Comparison of ENCODE assay signal across 20 mouse cellular contexts in the genomic region with DNA sequence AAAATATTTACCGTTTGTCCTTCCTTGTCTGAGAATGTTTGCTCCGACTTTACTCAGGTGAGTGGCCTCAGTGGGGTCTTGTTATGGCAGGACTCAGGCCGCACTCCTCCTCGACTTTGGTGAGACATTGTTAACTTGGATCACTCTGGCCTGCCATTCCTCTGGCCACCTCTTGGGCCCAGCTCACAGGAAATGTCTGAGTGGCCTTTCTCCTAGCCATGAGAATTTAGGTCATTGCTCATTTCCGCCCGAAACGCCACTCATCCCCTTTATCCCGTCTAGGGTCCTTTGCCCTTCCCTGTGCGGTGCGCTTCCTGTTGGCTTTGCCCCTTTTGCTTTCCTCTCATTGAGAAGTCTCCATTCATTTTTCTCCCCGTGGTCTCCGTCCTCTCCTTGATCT. TPM values are rescaled to one million over a fixed set of nuclear protein-coding genes. Genes with fewer than 3 reads are reported as not detected.
A peak's percentile ranks its signal among the peaks of the same experiment; 100 is the strongest.
DNase-seq lines count a peak whose midpoint lies in the region; ATAC-seq and TF ChIP-seq lines count a peak whose summit lies in the region.
"Had no signal": no experiment of that assay in that cellular context is flagged by ENCODE, and none has a peak within 500 bp of the region (broad histone marks: within the 10 kb centered on the region; RNA-seq: fewer than 3 reads in every experiment).

No protein-coding gene starts in this region.

- peaks cover 3% of the 10 kb centered on the region for H3K79me2 ChIP-seq in liver, adult 2 months (ENCODE audit: control insufficient read depth, insufficient read depth, low read length)

- peak; percentile 22; the same call in 1 of the 2 replicates for TF ChIP-seq CTCF in liver, adult 2 months (IDR thresholded peaks at IDR 0.05; ENCODE audit: low read depth, low read length)
- peak; percentile 26; the same call in 1 of the 2 replicates for TF ChIP-seq CTCF in stomach, postnatal 0 days (IDR thresholded peaks at IDR 0.05; ENCODE audit: low read depth)

- WGBS in hindbrain, embryonic 10.5 days: 91% methylated on average over 12 of the region's 12 CpGs
- WGBS in hindbrain, embryonic 11.5 days: 87% methylated on average over 12 of the region's 12 CpGs
- 83% methylated on average over 12 of the region's 12 CpGs for WGBS in liver, adult 2 months
- WGBS in liver, embryonic 12.5 days (ENCODE audit: insufficient replicate concordance): 74% methylated on average over 12 of the region's 12 CpGs
- 86% methylated on average over 12 of the region's 12 CpGs for WGBS in stomach, postnatal 0 days

- H3K9ac ChIP-seq in hindbrain, embryonic 11.5 days (ENCODE audit: low read depth, low read length): no peak overlapping the region
- H3K9ac ChIP-seq in liver, adult 2 months (ENCODE audit: low read depth, low read length): no peak overlapping the region
- no peak overlapping the region for H3K9ac ChIP-seq in liver, embryonic 12.5 days
- no peak overlapping the region for H3K9ac ChIP-seq in stomach, postnatal 0 days (ENCODE audit: low read length)
- H3K9ac ChIP-seq: heart, embryonic 12.5 days; hindbrain, embryonic 13.5 days; kidney, embryonic 15.5 days; liver, embryonic 15.5 days had no signal

- no peak for ATAC-seq in hindbrain, embryonic 11.5 days (ENCODE audit: low FRiP score)
- no peak for ATAC-seq in liver, embryonic 12.5 days
- ATAC-seq in stomach, postnatal 0 days (ENCODE audit: low FRiP score, low TSS enrichment): no peak

- peaks cover 31% of the 10 kb centered on the region for H3K36me3 ChIP-seq in hindbrain, embryonic 10.5 days
- H3K36me3 ChIP-seq in hindbrain, embryonic 11.5 days (ENCODE audit: control insufficient read depth, insufficient read depth, low read length): no peaks in the 10 kb centered on the region
- no peaks in the 10 kb centered on the region; the same call in 1 of the 2 replicates for H3K36me3 ChIP-seq in liver, adult 2 months (ENCODE audit: control insufficient read depth, insufficient read depth, low read length)
- H3K36me3 ChIP-seq in liver, embryonic 12.5 days: no peaks in the 10 kb centered on the region
- no peaks in the 10 kb centered on the region for H3K36me3 ChIP-seq in stomach, postnatal 0 days (ENCODE audit: control insufficient read depth, insufficient read depth, low read length)
- H3K36me3 ChIP-seq: heart, embryonic 12.5 days; hindbrain, embryonic 13.5 days; kidney, embryonic 15.5 days; liver, embryonic 15.5 days had no signal

- H3K27ac ChIP-seq in hindbrain, embryonic 10.5 days: 0 out of 2 replicates have a peak overlapping the region, but pooled peaks have one; percentile 5
- no peak overlapping the region for H3K27ac ChIP-seq in hindbrain, embryonic 11.5 days (ENCODE audit: low read depth, low read length)
- H3K27ac ChIP-seq in liver, adult 2 months (replicated peaks; ENCODE audit: insufficient read depth, low read depth, low read length): no peak overlapping the region
- no peak overlapping the region for H3K27ac ChIP-seq in liver, embryonic 12.5 days
- H3K27ac ChIP-seq in stomach, postnatal 0 days (replicated peaks): no peak overlapping the region
- H3K27ac ChIP-seq: embryonic facial prominence, embryonic 10.5 days; forebrain, embryonic 10.5 days; gastrocnemius, adult 2 months; hindbrain, embryonic 13.5 days; kidney, embryonic 15.5 days; liver, embryonic 15.5 days had no signal

- no peak for TF ChIP-seq POLR2A in liver, adult 2 months (IDR thresholded peaks at IDR 0.05; ENCODE audit: extremely low read depth, insufficient read depth, low read length)

- H3K27me3 ChIP-seq in hindbrain, embryonic 10.5 days (ENCODE audit: insufficient read depth, poor library complexity, severe bottlenecking): no peaks in the 10 kb centered on the region
- H3K27me3 ChIP-seq in hindbrain, embryonic 11.5 days (ENCODE audit: control insufficient read depth, insufficient read depth, low read length): no peaks in the 10 kb centered on the region
- no peaks in the 10 kb centered on the region for H3K27me3 ChIP-seq in liver, adult 2 months (ENCODE audit: control insufficient read depth, insufficient read depth, low read length)
- H3K27me3 ChIP-seq in liver, embryonic 12.5 days (replicated peaks): no peaks in the 10 kb centered on the region
- H3K27me3 ChIP-seq in stomach, postnatal 0 days (ENCODE audit: control insufficient read depth, insufficient read depth, low read length): no peaks in the 10 kb centered on the region
- H3K27me3 ChIP-seq: CH12.LX; heart, embryonic 12.5 days; hindbrain, embryonic 13.5 days; kidney, embryonic 15.5 days; liver, embryonic 15.5 days had no signal

- no peak for DNase-seq in hindbrain, embryonic 10.5 days (ENCODE audit: low spot score)
- DNase-seq in hindbrain, embryonic 11.5 days (ENCODE audit: low spot score): no peak
- DNase-seq in liver, adult 2 months (ENCODE audit: extremely low read depth, low read depth, low spot score): no peak
- peak; percentile 33 for DNase-seq in retina, postnatal 1 day
- no peak for DNase-seq in retina, embryonic 14.5 days (ENCODE audit: low spot score)
- DNase-seq in stomach, postnatal 0 days (ENCODE audit: low spot score): no peak
- DNase-seq in left cerebral cortex, postnatal 4 days: no peak
- DNase-seq: cerebellum, adult 9-10 months; heart, postnatal 10 days; midbrain, embryonic 14.5 days; right cerebral cortex, postnatal 25 days had no signal

- TF ChIP-seq EP300 in stomach, postnatal 0 days (optimal IDR thresholded peaks at IDR 0.05): no peak

- H3K9me3 ChIP-seq in hindbrain, embryonic 10.5 days: no peaks in the 10 kb centered on the region
- H3K9me3 ChIP-seq in hindbrain, embryonic 11.5 days (ENCODE audit: control insufficient read depth, low read length): no peaks in the 10 kb centered on the region
- H3K9me3 ChIP-seq in liver, embryonic 12.5 days (replicated peaks): no peaks in the 10 kb centered on the region
- H3K9me3 ChIP-seq in stomach, postnatal 0 days (ENCODE audit: control insufficient read depth, low read length): no peaks in the 10 kb centered on the region
- H3K9me3 ChIP-seq: embryonic facial prominence, embryonic 10.5 days; heart, embryonic 12.5 days; hindbrain, embryonic 13.5 days; kidney, embryonic 15.5 days; liver, embryonic 15.5 days had no signal

- H3K4me3 ChIP-seq in hindbrain, embryonic 10.5 days: no peak overlapping the region
- H3K4me3 ChIP-seq in hindbrain, embryonic 11.5 days (ENCODE audit: low read depth, low read length): no peak overlapping the region
- no peak overlapping the region for H3K4me3 ChIP-seq in liver, adult 2 months (ENCODE audit: insufficient read depth, low read depth, low read length)
- no peak overlapping the region for H3K4me3 ChIP-seq in liver, embryonic 12.5 days
- no peak overlapping the region for H3K4me3 ChIP-seq in stomach, postnatal 0 days (ENCODE audit: low read depth, low read length)
- H3K4me3 ChIP-seq: embryonic facial prominence, embryonic 10.5 days; forebrain, embryonic 10.5 days; gastrocnemius, adult 2 months; heart, embryonic 12.5 days; hindbrain, embryonic 13.5 days; kidney, embryonic 15.5 days; liver, embryonic 15.5 days had no signal

- no peak overlapping the region for H3K4me2 ChIP-seq in hindbrain, embryonic 11.5 days (replicated peaks; ENCODE audit: low read depth, low read length)
- no peak overlapping the region for H3K4me2 ChIP-seq in liver, embryonic 12.5 days
- no peak overlapping the region for H3K4me2 ChIP-seq in stomach, postnatal 0 days (replicated peaks; ENCODE audit: low read depth)
- H3K4me2 ChIP-seq: heart, embryonic 12.5 days; hindbrain, embryonic 13.5 days; kidney, embryonic 15.5 days; liver, embryonic 15.5 days had no signal

- intact Hi-C loops in left cerebral cortex, postnatal 4 days (cut with DNase I): no loop called here

- no peaks in the 10 kb centered on the region for H3K4me1 ChIP-seq in hindbrain, embryonic 10.5 days (replicated peaks)
- no peaks in the 10 kb centered on the region for H3K4me1 ChIP-seq in hindbrain, embryonic 11.5 days (replicated peaks; ENCODE audit: control insufficient read depth, insufficient read depth, low read length)
- H3K4me1 ChIP-seq in liver, adult 2 months (ENCODE audit: control insufficient read depth, insufficient read depth, low read length): peaks cover 2% of the 10 kb centered on the region; the same call in 1 of the 2 replicates
- H3K4me1 ChIP-seq in liver, embryonic 12.5 days: peaks cover 10% of the 10 kb centered on the region; the same call in 1 of the 2 replicates
- 0 out of 2 replicates have a peak, but pooled peaks cover 3% of the 10 kb centered on the region for H3K4me1 ChIP-seq in stomach, postnatal 0 days (replicated peaks; ENCODE audit: control insufficient read depth, insufficient read depth)
- H3K4me1 ChIP-seq: embryonic facial prominence, embryonic 10.5 days; forebrain, embryonic 10.5 days; heart, embryonic 12.5 days; hindbrain, embryonic 13.5 days had no signal

RNA-seq across cellular contexts. Expression of a gene that starts 10.2 kb away (rescaled TPM):
- polyA plus RNA-seq in hindbrain, embryonic 10.5 days (2016; fragmentation: Nextera tagmentation; extraction: Ambion mirVana): 30.5 and 31.8 TPM in 2 replicates
- polyA plus RNA-seq in hindbrain, embryonic 11.5 days (2014; fragmentation: Nextera tagmentation; extraction: Ambion mirVana): 34.7 and 37.6 TPM in 2 replicates
- 13.0 and 22.5 TPM in 2 replicates for total RNA-seq in liver, adult 2 months (2014; rRNA removed)
- 2.0 and 2.8 TPM in 2 replicates for polyA plus RNA-seq in liver, adult 2 months (2012; rRNA removed)
- 6.5 and 7.1 TPM in 2 replicates for polyA plus RNA-seq in liver, embryonic 12.5 days (2016; fragmentation: Nextera tagmentation; extraction: Ambion mirVana)
- polyA plus RNA-seq in stomach, postnatal 0 days (2015; fragmentation: Nextera tagmentation; extraction: Ambion mirVana): 6.0 and 7.8 TPM in 2 replicates
- 10 to 100 TPM; 33.0 to 35.7 TPM for total RNA-seq in left cerebral cortex, postnatal 4 days (2021)
